Mouse (Mus musculus) left cerebral cortex, postnatal 25 days (tissue): ENCODE data around the gene Gm10338. TPM values are rescaled to one million over a fixed set of nuclear protein-coding genes. Genes with fewer than 3 reads are reported as not detected.
"Not testable (repeated sequence)": the region's sequence is repeated elsewhere in the genome, so short reads cannot be mapped to it uniquely, and the experiment has no call there.

Experiments used
- DNase-seq, 2 experiments: peaks; one replicate each; pipeline ENCODE4 v3.0.0; 2022; ENCODE audit warnings: low spot score in 2 of 2, mixed read lengths in 1 of 2
- intact Hi-C: fragments of 180-260 bp; cut with DNase I; formaldehyde crosslinking; loops from one replicate; pipeline ENCODE4 v1.15.1; 2025
- total RNA-seq, 2 experiments: library from RNA; stranded (reverse); gene quantifications; 2 replicates each; pipeline ENCODE4 v1.2.3; 2021

Gm10338 gene
- total RNA-seq = not detected

DNA sequence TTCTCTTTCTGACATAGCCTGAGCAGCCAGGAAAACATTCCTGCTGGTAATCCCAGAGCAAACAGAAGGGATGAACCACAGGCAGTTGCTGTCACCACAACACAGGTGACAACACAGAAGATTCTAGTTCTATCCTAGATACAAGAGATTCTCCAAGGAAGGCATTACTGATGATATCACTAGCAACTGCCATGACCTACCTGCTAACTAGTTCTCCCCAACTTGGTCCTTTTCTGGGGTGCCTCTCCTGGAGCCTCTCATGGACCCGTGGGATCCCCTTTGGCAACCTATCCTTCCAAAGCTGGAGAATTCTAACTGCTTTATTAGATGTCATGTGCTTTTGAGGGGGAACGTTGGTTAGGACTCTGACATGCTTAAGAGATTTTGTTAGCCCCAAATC lies at the start of gene Gm10338:
Gene Gm10338, minus strand, starts transcription at position 101 of the 400 bp plus-strand sequence.
- DNase-seq, intact Hi-C loops: not testable (repeated sequence)

GRCm38 (mm10) chr14:7643872-7644271 lies 48.5 kb upstream of the Gm10338 start, which contains the start of gene Gm10128:
Gene Gm10128 (minus strand): TSS chr14:7643972.
- DNase-seq, intact Hi-C loops: not testable (repeated sequence)

DNA sequence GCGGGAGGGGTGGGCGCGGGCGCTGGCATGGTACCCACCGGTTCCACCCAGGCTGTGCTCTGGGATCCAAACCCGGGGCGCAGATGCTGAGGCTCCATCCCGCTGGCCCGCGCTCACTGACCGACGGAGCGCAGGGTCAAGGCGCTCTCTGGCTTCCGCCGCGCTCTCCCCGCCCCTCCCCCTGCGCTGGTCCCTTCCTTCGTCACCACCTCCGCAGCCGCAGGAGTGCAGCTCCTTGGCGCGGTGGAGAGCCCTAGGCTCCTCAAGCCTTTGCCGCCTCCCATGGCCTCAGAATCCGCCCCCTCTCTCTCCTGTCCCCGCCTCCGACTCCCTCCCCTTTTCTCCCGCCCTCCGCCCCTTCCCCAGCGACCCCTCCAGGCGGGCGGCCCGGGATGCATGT lies 27.0 kb downstream of the Gm10338 start, which contains the start of gene Gm3558:
Gene Gm3558, minus strand, starts transcription at position 185 of the 400 bp plus-strand sequence.
- DNase-seq, intact Hi-C loops: not testable (repeated sequence)

DNA sequence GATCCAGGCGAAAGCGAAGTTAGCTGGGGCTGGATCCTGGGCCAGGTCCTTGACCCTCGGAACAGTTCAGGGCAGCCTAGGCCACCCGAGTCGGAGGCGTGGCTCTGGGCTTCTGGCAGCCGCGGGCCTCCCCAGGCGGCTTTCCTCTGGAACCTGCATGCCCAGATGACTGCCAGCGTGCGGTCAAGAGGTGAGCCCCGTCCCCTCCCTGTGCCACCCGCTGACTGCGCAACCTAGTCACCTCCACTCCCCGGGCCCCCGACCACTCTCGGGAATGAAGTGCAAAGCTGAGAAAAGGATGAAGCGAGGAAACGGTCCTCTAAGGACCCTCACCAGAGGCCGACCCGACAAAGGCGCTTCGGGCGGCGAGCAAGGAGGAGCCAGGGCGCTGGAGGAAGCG lies 27.5 kb downstream of the Gm10338 start:
- intact Hi-C loops, DNase-seq: not testable (repeated sequence)

DNA sequence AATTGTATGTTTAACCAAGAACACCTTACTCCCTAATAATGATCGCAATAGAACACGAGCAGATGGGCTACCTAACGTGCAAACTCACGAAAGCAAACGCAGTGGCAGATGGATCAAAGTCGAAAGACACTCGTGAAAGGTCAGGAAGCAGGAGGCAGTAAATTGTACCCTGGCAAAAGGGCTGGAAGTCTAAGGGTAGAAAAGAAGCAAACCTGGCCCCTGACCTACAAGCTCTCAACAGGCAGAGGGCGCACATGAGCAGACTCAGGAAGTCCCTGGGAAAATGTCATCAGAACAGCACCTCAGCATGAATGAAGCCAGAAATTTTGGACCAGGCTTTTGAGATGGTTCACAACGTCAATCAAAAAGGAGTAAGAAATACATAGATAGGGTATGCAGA lies 28.1 kb downstream of the Gm10338 start:
- intact Hi-C loops = not testable (repeated sequence)
- DNase-seq = peak in 1 of 2 experiments; percentile 21

Other genes with a start within 250 kb of the Gm10338 start
- not detected for gene Gm8374, start 230.5 kb downstream of the Gm10338 start, total RNA-seq
- not detected for gene Gm3755, start 144.7 kb downstream of the Gm10338 start, total RNA-seq
- under 1 TPM in 1 of 2 experiments, not detected in 1; 0.53 TPM for gene Gm3752, start 111.8 kb downstream of the Gm10338 start, total RNA-seq
- 1 to 10 TPM; 4.8 to 6.4 TPM for gene Gm3558, start 27.0 kb downstream of the Gm10338 start, total RNA-seq
- gene Gm10128, start 48.4 kb upstream of the Gm10338 start, total RNA-seq = not detected
- not detected for gene Gm26661, start 196.0 kb upstream of the Gm10338 start, total RNA-seq
- 10 to 100 TPM; 30.6 to 44.1 TPM for gene Flnb, start 222.4 kb upstream of the Gm10338 start, total RNA-seq